Mouse (Mus musculus): ENCODE results near the gene Gm20388. TPM values are rescaled to one million over a fixed set of nuclear protein-coding genes. Genes with fewer than 3 reads are reported as not detected.
"Not testable (repeated sequence)": the region's sequence is repeated elsewhere in the genome, so short reads cannot be mapped to it uniquely, and the experiment has no call there.

The Gm20388 gene
- polyA plus RNA-seq, 1 experiment from 2014 or later: 7.4 TPM

DNA sequence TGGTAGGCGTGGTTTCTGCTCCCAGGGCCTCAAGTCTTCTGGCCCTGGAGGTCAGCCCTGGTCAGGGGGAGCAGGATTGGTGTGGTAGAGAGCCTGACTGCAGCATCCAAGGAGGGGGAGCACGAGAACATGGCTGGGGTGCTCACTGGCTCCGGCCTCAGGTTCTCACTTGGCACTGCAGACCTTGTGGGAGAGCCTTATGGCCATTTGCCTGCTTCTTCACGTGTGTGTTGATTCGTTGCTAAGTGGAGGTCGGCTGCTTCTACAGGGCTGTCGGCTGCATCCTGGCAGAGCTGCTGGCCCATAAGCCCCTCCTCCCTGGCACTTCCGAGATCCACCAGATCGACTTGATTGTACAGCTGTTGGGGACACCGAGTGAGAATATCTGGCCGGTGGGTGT lies 3319.7 kb downstream of the Gm20388 start:
- H3K4me3 ChIP-seq (replicated peaks; ENCODE audit: low read length); H3K27me3 ChIP-seq (ENCODE audit: control insufficient read depth, insufficient read depth, low read length); H3K4me2 ChIP-seq (ENCODE audit: low read depth, low read length); H3K9ac ChIP-seq (ENCODE audit: low read length); ATAC-seq (ENCODE audit: insufficient read depth, low FRiP score); H3K9me3 ChIP-seq (replicated peaks; ENCODE audit: control insufficient read depth, low read length); H3K36me3 ChIP-seq (ENCODE audit: control insufficient read depth, insufficient read depth, low read length); H3K27ac ChIP-seq (ENCODE audit: low read length); H3K4me1 ChIP-seq (ENCODE audit: control insufficient read depth, insufficient read depth, low read length): not testable (repeated sequence)
- 75% methylated on average over 11 of the region's 11 CpGs for WGBS

DNA sequence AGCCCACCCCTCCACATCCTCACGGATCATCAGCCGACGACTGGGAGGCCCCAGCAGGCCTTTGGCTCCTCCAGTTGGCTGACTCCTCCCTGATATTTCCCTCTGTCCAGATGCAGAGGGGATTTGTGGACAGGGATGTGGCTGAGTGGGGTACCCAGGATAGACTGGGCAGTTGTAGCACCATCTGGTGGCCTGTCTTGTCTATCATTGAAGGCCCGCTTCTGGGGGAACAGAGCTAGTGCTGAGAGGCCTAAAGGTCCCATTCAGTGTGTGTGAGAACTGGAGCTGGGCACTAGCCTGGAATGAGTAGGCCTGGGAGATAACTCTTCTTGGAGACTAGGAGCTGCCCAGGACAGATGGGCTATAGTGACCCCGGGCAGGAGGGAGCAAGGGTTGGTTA lies 3321.1 kb downstream of the Gm20388 start:
- no peak for ATAC-seq (ENCODE audit: insufficient read depth, low FRiP score)
- peaks cover 6% of the 10 kb centered on the region; the same call in 1 of the 2 replicates for H3K4me1 ChIP-seq (ENCODE audit: control insufficient read depth, insufficient read depth, low read length)

DNA sequence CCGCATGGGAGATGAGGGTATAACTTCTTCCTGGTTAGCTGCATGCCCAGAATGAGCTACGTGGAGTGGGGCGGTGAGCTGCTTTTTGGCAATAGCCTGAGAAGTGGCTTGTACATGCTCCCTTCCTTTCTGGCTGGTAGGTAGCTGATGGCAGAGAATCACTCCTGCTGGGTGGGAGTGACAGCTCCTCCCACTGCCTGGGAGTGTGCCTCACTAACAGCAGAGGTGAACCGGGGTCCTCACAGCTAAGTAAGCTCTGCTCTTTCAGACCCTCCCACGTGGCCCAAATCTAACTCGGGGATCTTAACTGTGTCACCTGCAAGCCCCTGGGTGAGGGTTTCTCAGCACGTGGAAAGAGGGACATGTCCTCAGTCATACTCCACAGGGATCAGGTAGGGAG lies 3321.9 kb downstream of the Gm20388 start:
- peaks cover 6% of the 10 kb centered on the region; the same call in 1 of the 2 replicates for H3K4me1 ChIP-seq (ENCODE audit: control insufficient read depth, insufficient read depth, low read length)
- H3K9me3 ChIP-seq (replicated peaks; ENCODE audit: control insufficient read depth, low read length): no peaks in the 10 kb centered on the region
- no peak overlapping the region for H3K4me3 ChIP-seq (replicated peaks; ENCODE audit: low read length)
- no peak for ATAC-seq (ENCODE audit: insufficient read depth, low FRiP score)
- H3K9ac ChIP-seq (ENCODE audit: low read length): no peak overlapping the region
- 28% methylated on average over 7 of the region's 7 CpGs for WGBS
- no peaks in the 10 kb centered on the region for H3K36me3 ChIP-seq (ENCODE audit: control insufficient read depth, insufficient read depth, low read length)
- H3K27me3 ChIP-seq (ENCODE audit: control insufficient read depth, insufficient read depth, low read length): peaks cover 6% of the 10 kb centered on the region; the same call in 1 of the 2 replicates
- H3K4me2 ChIP-seq (ENCODE audit: low read depth, low read length): no peak overlapping the region
- no peak overlapping the region for H3K27ac ChIP-seq (ENCODE audit: low read length)

More for the DNA sequence above, 3321.1 kb downstream of the Gm20388 start:
- Histone ChIP-seq H3K9me3 (replicated peaks; ENCODE audit: control insufficient read depth, low read length) (no peaks in the 10 kb centered on the region), H3K4me3 (replicated peaks; ENCODE audit: low read length) (no peak overlapping the region), H3K4me2 (ENCODE audit: low read depth, low read length) (no peak overlapping the region), H3K36me3 (ENCODE audit: control insufficient read depth, insufficient read depth, low read length) (no peaks in the 10 kb centered on the region), H3K27ac (ENCODE audit: low read length) (no peak overlapping the region), H3K9ac (ENCODE audit: low read length) (no peak overlapping the region), H3K27me3 (ENCODE audit: control insufficient read depth, insufficient read depth, low read length) (peaks cover 6% of the 10 kb centered on the region; the same call in 1 of the 2 replicates)
- WGBS: 47% methylated on average over 5 of the region's 5 CpGs

DNA sequence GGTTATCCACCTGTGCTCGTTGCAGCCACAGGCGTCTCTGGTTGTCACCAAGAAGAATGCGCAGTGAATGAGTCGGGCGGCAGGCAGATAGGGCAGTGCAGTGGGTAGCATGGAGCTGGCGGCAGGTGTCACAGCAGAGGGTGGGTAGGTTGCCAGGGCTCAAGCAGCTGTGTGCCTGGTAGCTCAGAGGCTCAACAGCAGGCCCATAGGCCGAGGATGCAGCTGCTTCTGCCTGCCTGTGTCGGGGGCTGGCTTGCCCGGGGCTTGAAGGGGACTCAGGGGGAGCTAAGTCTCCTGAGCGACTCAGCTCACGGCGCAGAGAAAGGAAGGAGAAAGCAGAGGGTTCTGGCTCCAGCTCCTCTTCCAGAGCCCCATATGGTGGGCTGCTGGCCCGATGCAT lies 3322.7 kb downstream of the Gm20388 start:
- 49% methylated on average over 13 of the region's 13 CpGs for WGBS
- Histone ChIP-seq H3K9ac (ENCODE audit: low read length) (no peak overlapping the region), H3K4me2 (ENCODE audit: low read depth, low read length) (no peak overlapping the region), H3K27me3 (ENCODE audit: control insufficient read depth, insufficient read depth, low read length) (peaks cover 6% of the 10 kb centered on the region; the same call in 1 of the 2 replicates), H3K36me3 (ENCODE audit: control insufficient read depth, insufficient read depth, low read length) (no peaks in the 10 kb centered on the region), H3K27ac (ENCODE audit: low read length) (no peak overlapping the region), H3K4me1 (ENCODE audit: control insufficient read depth, insufficient read depth, low read length) (peaks cover 6% of the 10 kb centered on the region; the same call in 1 of the 2 replicates), H3K9me3 (replicated peaks; ENCODE audit: control insufficient read depth, low read length) (no peaks in the 10 kb centered on the region), H3K4me3 (replicated peaks; ENCODE audit: low read length) (no peak overlapping the region)
- no peak for ATAC-seq (ENCODE audit: insufficient read depth, low FRiP score)

DNA sequence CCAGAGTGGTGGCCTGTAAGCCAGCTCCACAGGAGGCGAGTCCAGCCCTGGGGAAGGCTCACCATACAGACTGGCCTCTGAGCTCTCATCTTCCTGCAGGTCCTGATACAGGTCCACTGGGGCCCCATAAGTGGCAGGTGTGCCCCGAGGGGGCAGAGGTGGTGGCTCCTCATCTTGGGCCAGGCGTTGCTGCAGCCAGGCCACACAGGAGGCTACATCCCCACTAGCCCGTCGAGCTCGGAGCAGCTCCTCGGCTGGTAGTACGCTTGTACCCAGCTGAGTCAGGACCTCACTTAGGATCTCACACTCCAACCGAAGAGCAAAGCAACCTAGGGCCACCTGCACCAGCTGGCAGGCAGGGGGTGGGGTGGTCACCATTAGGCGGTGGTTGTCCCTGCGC lies 3323.1 kb downstream of the Gm20388 start:
- no peak for ATAC-seq (ENCODE audit: insufficient read depth, low FRiP score)
- H3K9me3 ChIP-seq (replicated peaks; ENCODE audit: control insufficient read depth, low read length): no peaks in the 10 kb centered on the region
- H3K4me3 ChIP-seq (replicated peaks; ENCODE audit: low read length): no peak overlapping the region
- H3K27ac ChIP-seq (ENCODE audit: low read length): no peak overlapping the region
- no peak overlapping the region for H3K4me2 ChIP-seq (ENCODE audit: low read depth, low read length)
- H3K9ac ChIP-seq (ENCODE audit: low read length): no peak overlapping the region
- peaks cover 6% of the 10 kb centered on the region; the same call in 1 of the 2 replicates for H3K4me1 ChIP-seq (ENCODE audit: control insufficient read depth, insufficient read depth, low read length)
- WGBS: 78% methylated on average over 11 of the region's 11 CpGs
- no peaks in the 10 kb centered on the region for H3K36me3 ChIP-seq (ENCODE audit: control insufficient read depth, insufficient read depth, low read length)
- H3K27me3 ChIP-seq (ENCODE audit: control insufficient read depth, insufficient read depth, low read length): peaks cover 6% of the 10 kb centered on the region; the same call in 1 of the 2 replicates

DNA sequence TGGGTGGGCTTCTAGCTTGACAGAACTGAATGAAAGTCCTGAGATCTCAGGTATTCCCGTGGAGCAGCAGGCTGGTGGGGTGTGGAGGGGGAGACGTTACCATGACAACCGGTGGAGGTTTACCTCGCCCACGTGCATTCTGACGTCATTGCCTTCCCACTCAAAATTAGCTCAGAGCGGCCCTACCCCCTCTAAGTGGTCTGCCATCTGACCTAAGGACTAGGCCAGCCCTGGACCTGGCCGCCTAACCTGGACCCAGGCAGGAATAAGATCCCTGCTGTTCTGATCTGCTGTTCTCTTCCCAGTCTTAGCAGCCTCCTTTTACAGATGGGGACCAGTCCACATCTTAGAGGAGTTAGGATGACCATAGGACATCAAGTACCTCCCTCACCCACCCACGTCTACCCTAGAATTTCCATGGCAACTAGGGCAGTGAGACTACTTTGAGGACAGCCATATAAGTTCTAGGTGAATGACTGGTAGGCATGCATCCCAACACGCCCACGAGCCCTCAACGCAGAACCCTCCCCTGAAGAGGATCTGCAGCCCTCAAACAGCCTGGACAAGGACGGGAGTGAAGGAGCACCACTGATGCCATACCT lies 3324.4 kb downstream of the Gm20388 start:
- H3K27me3 ChIP-seq (ENCODE audit: control insufficient read depth, insufficient read depth, low read length): peaks cover 6% of the 10 kb centered on the region; the same call in 1 of the 2 replicates
- H3K36me3 ChIP-seq (ENCODE audit: control insufficient read depth, insufficient read depth, low read length): no peaks in the 10 kb centered on the region
- H3K9ac ChIP-seq (ENCODE audit: low read length): peak overlapping the region; percentile 74
- peak overlapping the region; percentile 61 for H3K4me3 ChIP-seq (replicated peaks; ENCODE audit: low read length)
- H3K27ac ChIP-seq (ENCODE audit: low read length): no peak overlapping the region
- no peak for ATAC-seq (ENCODE audit: insufficient read depth, low FRiP score)
- H3K4me2 ChIP-seq (ENCODE audit: low read depth, low read length): peak overlapping the region; percentile 94
- no peaks in the 10 kb centered on the region for H3K9me3 ChIP-seq (replicated peaks; ENCODE audit: control insufficient read depth, low read length)
- peaks cover 6% of the 10 kb centered on the region; the same call in 1 of the 2 replicates for H3K4me1 ChIP-seq (ENCODE audit: control insufficient read depth, insufficient read depth, low read length)
- 26% methylated on average over 13 of the region's 13 CpGs for WGBS

DNA sequence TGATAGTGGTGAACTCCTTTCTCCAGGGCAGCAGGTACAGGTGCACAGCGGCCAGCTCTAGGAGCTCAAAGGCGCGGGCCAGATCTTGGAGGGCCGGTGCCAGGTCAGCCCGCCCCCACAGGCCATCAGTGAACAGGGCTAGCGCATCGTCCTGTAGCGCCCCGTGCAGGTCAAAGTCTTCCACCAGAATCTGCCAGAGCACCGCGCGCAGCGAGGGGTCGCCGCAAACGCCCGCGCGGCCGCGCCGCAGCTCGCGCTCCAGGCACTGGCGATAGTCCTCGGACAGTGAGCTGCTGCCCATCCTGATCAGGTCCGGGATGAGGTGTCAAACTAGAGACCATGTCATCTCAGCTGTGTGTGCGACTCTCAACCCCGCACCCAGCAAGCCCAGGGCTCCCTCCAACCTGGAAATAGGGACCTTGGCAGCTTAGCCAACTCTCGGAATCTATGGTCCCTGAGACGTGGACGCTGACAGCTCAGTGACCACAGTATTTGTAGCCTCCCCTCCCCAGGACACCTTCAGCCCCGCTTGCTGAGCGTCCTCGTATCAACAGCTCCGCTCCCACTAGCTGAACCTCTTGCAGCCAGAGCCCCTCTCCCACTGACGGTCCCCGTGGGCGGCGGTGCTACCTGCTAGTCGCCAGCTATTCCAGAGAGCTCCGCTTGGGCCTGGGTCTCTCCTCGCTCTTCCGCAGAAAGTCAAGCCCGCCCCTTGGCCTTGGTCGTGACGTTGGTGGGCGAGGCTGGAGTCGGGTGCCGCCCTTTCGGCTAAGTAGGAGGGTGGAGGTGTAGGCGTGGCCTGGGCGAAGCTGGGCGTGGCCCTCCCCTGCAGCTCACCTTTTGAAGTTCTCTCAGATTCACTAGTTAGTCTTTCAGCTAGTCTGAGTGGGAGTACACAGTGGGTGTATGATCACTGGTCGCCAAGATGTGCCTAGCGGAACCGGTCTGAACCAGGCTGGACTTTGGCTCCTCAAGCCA lies 3325.2 kb downstream of the Gm20388 start, which contains the start of gene Spata2l:
TSS of gene Spata2l (minus strand) at position 714 of the 978 bp plus-strand sequence.
- 1% methylated on average over 57 of the region's 57 CpGs for WGBS
- ATAC-seq (ENCODE audit: insufficient read depth, low FRiP score): peak; percentile 93
- peaks cover 6% of the 10 kb centered on the region; the same call in 1 of the 2 replicates for H3K27me3 ChIP-seq (ENCODE audit: control insufficient read depth, insufficient read depth, low read length)
- no peaks in the 10 kb centered on the region for H3K9me3 ChIP-seq (replicated peaks; ENCODE audit: control insufficient read depth, low read length)
- H3K9ac ChIP-seq (ENCODE audit: low read length): peak within 1 kb of the TSS; percentile 74
- peak within 1 kb of the TSS; percentile 94 for H3K4me2 ChIP-seq (ENCODE audit: low read depth, low read length)
- no peaks in the 10 kb centered on the region for H3K36me3 ChIP-seq (ENCODE audit: control insufficient read depth, insufficient read depth, low read length)
- H3K27ac ChIP-seq (ENCODE audit: low read length): no peak within 1 kb of the TSS
- peaks cover 6% of the 10 kb centered on the region; the same call in 1 of the 2 replicates for H3K4me1 ChIP-seq (ENCODE audit: control insufficient read depth, insufficient read depth, low read length)
- peak within 1 kb of the TSS; percentile 61 for H3K4me3 ChIP-seq (replicated peaks; ENCODE audit: low read length)

DNA sequence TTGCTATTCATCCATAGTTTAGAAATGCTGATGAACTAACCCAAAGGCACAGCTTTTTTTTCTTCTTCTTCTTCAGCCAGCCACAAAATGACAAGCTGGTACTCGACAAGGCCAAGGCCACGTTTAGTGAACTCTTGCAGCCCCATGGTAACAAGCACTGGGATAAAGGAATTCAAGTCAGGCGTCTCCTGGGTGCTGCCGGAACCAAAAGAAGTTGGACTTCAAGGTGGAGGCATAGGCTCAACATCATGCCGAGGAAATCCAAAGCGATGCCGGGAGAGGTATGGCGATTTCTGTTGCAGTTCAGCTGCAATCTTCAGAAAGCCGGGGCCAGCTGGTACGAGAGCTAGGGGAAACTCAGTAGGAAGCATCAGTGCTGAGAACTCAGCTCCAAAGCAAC lies 3328.8 kb downstream of the Gm20388 start:
- H3K4me3 ChIP-seq (replicated peaks; ENCODE audit: low read length): no peak overlapping the region
- no peaks in the 10 kb centered on the region for H3K36me3 ChIP-seq (ENCODE audit: control insufficient read depth, insufficient read depth, low read length)
- H3K4me1 ChIP-seq (ENCODE audit: control insufficient read depth, insufficient read depth, low read length): peaks cover 6% of the 10 kb centered on the region; the same call in 1 of the 2 replicates
- no peak overlapping the region for H3K27ac ChIP-seq (ENCODE audit: low read length)
- 86% methylated on average over 10 of the region's 10 CpGs for WGBS
- H3K27me3 ChIP-seq (ENCODE audit: control insufficient read depth, insufficient read depth, low read length): peaks cover 4% of the 10 kb centered on the region; the same call in 1 of the 2 replicates
- no peak for ATAC-seq (ENCODE audit: insufficient read depth, low FRiP score)
- H3K4me2 ChIP-seq (ENCODE audit: low read depth, low read length): no peak overlapping the region
- H3K9me3 ChIP-seq (replicated peaks; ENCODE audit: control insufficient read depth, low read length): no peaks in the 10 kb centered on the region
- H3K9ac ChIP-seq (ENCODE audit: low read length): no peak overlapping the region
